Mouse (Mus musculus) brain, embryonic 14.5 days (tissue): Measurements from ENCODE around the gene Lsm7.

Experiments used
- CTCF ChIP-seq: fragments of 200-500 bp; IDR thresholded peaks from 2 replicates; pipeline ENCODE4 v1.5.1; 2012; ENCODE audit warnings: inconsistent platforms, mild to moderate bottlenecking, moderate library complexity, borderline replicate concordance; ENCODE audit not compliant: insufficient read depth, insufficient read length; ENCODE audit errors: extremely low read depth
- POLR2A ChIP-seq: fragments of 200-500 bp; IDR thresholded peaks from 2 replicates; pipeline ENCODE4 v1.6.1; 2012; ENCODE audit warnings: mild to moderate bottlenecking, inconsistent platforms, borderline replicate concordance; ENCODE audit not compliant: poor library complexity, insufficient read depth, insufficient read length, severe bottlenecking; ENCODE audit errors: extremely low read depth

- TF ChIP-seq CTCF (no peak), POLR2A (no peak)
Observed at GRCm38 (mm10) chr10:80862305-80862704, 7.3 kb upstream of the Lsm7 start.
